Mouse (Mus musculus) right cerebral cortex, postnatal 36 days (tissue): Measurements from ENCODE around the gene Cd52.
"Not testable (repeated sequence)": the region's sequence is repeated elsewhere in the genome, so short reads cannot be mapped to it uniquely, and the experiment has no call there.

Source experiments
- DNase-seq, 2 experiments: peaks; one replicate each; pipeline ENCODE4 v3.0.0; 2022; ENCODE audit warnings: low spot score in 2 of 2, mixed read lengths in 1 of 2

Gene Cd52

DNA sequence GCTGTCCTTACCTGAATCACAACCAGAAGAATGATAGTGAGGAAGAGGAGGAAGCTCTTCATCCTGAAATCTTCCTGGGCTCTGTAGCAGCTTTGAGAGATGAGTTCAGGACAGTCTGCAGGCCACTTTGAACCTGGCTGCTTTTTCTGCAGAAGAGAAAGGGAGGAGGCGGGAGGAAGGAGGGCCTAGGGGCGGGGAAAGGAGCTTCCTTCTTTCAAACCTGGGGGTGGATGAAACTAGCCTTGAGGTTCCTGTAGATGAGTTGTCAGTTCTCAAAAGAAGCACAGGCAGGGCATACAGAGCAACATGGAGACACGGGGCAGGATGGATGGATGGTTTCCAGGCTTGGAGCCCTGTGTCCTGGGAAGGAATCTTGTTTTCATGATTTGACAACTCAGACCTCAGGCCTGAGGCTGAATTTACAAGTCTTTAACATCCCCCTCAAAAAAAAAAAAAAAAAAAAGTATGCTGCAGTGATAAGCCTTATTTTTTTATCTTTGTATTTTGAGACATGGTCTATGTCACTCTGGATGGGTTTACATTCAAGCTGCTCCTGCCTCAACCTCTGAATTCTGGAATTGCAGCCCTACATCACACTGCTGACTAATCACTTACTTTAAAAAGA is at the start of gene Cd52:
Gene Cd52 (minus strand): TSS at position 160 of the 625 bp plus-strand sequence.
- DNase-seq, result no peak

DNA sequence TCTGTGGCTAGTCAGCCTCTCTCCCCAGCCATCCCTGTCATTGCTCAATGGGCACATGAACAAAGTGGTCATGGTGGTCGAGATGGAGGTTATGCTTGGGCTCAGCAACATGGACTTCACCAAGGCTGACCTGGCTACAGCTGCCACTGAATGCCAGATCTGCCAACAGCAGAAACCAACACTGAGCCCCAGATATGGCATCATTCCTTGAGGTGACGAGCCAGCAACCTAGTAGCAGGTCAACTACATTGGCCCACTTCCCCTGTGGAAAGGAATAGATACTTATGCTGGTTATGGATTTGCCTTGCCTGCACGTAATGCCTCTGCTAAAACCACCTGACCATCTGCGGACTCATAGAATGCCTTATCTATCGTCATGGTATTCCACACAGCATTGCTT is 49.4 kb upstream of the Cd52 start:
- not testable (repeated sequence) for DNase-seq

DNA sequence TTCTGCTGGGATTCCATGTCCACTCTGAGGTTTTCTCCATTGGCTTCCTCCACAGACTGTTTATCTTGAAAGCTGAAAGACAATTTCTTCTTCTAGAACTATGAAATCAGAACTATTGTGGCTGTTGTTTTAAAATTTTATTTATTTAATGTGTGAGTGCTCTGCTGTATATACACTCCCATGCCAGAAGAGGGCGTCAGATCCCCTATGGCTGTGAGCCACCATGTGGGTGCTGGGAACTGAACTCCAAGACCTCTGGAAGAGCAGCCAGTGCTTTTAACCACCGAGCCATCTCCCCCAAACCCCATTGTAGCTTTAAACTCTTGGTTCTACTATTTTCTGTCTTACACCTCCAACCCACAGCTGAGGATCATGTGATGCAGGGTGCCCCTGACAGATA is 44.0 kb upstream of the Cd52 start:
- no peak for DNase-seq

DNA sequence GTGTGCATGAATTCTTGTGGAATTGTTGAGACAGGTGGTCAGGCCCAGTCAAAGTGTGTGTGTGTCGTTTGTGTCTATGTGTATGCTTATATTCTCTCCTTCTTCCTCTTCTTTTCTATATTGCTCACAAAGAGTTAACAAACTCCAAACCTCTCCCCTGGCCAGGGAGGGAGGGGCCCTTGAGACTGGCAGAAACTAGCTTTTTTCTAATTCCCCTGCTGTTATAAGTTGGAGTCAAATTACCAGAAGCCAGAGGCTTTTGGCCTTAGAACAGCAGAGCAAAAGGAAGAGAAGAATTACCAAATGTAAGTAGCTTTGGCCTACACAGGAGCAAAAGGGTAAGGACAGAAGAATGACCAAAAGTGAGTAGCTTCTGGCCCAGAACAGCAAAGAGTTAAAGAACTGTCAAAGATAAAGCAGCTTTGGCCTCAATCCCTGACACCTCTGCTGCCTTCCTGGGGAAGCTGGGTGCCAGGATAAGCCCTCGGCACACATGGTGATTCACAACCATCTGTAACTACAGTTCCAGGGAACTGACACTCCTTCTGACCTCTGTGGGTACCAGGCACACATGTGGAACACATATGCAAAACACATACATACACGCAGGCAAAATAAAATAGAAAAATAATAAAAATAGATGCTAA is 41.5 kb upstream of the Cd52 start:
- DNase-seq, result no peak

DNA sequence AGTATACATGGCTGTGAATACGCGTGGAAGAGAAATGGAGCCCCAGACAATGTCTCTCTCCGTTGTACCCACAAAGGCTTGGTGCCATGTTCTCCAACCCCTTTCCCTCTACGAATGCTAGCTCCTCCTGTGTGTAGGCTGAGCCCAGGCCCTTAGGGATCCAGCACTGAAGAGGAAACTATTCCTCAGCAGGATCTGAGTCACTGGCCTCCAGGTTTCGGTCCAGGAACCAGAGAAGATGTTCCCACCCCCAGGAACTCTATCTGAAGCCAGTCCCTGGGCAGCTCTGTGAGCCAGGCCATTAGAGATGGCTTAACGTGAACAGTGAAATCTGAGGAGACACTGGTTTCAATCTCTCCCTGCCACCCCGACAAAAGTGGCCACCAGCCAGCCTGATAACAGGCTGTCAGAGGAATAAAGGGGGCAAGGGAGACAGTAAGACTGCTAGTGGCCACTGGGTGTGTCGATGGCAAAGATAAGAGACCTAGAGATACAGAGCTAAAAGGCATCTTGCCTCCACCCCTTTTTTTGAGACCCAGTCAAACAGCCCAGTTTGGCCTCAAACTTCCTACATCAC is 37.7 kb upstream of the Cd52 start:
- DNase-seq, result no peak

DNA sequence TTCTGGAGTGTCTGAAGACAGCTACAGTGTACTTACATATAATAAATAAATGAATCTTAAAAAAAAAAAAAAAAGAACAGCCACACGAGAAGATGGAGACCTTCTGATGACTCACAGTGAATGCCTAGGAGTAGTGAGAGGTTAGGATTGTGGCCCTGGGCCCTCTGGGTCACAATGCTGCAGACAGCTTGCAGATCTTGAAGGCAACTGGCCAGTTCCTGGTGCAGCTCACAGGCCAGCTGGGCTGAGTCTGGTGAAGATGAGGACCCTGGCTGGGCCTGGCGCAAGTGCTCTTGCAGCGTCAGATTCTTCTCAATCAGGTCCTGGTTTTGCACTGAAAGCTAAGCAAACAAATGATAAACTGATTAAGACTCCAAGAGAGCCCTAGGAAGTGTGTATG is 37.2 kb upstream of the Cd52 start:
- DNase-seq, result no peak

DNA sequence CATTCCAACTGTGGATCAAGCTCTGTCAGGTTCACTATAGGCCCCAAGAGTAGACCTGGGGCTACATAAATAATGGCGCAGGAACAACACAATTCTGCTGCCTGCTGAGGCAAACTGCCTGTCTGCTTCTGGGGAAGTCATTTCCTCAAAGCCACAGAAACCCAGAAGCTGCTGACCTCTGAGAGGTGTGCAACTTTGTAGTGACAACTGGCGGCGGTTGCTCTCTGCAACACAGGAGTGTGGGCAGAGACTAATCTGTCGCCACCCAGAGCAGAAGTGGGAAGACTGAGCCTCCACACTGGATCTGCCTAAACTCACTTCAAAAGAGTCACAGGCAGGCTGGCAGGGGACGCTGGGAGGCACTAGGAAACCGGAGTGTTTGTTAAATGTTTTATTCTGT is 34.6 kb upstream of the Cd52 start:
- DNase-seq, result no peak

DNA sequence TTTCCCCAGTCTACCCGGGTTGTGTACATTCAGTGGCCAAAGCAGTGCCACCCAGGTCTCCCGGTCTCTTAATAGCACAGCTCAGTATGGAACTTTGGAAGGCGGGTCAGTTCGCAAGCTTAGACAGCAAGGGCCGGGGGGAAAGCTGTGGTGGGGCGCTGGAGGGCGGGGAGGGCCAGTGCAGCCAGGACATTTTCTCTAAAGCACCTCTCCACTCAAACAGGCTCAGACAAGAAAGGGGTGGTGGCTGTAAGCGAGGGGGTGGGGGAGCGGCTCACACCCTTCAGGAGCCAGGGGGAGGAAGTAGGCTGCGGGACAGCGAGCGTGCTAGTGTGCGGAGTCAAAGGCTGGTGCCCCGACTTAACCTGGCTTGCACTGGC is 34.1 kb upstream of the Cd52 start:
- DNase-seq, result no peak

DNA sequence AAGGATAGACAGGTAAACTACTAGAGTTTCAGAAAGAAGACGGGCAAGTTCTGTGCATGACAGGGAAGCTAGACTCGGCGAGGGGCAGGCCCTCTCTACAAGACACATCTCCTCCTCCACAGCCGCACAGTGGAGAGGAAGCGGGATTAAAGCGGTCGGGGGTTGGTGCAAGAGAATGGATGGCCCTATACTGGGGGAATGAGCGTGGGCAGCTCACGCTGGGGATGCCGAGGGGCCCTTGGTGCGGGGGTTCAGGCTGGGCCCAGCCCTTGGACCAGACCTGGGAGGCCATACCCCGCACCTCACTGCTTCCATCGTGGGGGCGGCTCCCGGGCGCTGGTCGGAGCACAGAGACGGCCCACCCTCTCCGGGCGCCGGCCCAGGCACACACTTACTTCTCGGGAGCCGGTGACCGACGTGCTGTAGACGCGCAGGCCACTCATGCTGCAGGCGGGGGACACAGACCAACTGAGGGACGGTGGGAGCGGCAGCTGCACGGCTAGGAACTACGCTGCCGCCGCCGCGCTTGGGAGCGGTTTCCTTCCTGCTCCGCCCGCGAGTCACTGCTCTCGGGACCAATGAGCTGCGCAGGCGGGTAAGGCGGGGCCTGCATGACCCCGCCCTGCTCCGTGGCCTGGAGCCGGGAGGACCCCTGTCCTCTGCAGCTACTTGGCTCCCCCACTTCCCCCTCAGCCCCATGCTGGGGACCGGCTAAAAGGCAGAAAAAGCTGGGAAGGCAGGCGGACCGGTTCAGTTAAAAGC is 33.5 kb upstream of the Cd52 start, which contains the start of gene Sh3bgrl3:
Gene Sh3bgrl3 (minus strand): TSS at position 569 of the 762 bp plus-strand sequence.
- DNase-seq, result peak; percentile 86 to 89

DNA sequence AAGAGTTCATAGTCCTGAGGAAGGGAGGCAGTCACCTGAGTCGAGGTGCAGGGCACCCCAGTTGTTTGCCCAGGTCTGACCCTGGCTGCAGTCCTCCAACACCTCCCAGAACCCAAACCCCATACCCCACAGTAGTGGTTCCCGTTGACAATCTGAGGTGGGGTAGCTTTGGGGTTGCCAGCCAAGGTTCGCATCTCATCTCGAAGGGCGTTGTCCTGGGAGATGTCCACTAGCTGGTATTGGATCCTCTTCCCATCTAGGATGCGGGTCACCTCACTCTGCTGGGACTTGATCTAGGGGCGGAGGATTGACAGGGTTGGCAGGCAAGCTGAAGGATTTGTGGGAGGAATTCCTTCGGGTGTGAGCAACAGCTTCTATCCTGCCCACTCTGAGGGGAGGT is 32.9 kb upstream of the Cd52 start:
- no peak for DNase-seq

DNA sequence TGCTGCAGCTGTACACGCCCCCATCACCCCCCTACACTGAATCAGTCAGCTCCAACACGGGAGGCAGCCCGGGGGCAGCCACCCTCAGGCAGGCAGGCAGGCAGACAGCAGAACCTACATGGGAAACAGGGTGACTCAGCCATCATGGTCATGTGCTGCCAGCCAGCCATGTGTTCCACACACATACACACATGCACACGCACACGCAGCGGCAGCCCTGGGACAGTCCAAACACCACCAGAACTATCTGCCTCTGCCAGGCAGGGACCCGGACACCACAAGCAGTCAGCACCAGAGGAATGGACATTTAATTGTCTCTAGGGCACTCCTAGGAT is 32.2 kb upstream of the Cd52 start:
- DNase-seq, result peak; percentile 74 to 80

DNA sequence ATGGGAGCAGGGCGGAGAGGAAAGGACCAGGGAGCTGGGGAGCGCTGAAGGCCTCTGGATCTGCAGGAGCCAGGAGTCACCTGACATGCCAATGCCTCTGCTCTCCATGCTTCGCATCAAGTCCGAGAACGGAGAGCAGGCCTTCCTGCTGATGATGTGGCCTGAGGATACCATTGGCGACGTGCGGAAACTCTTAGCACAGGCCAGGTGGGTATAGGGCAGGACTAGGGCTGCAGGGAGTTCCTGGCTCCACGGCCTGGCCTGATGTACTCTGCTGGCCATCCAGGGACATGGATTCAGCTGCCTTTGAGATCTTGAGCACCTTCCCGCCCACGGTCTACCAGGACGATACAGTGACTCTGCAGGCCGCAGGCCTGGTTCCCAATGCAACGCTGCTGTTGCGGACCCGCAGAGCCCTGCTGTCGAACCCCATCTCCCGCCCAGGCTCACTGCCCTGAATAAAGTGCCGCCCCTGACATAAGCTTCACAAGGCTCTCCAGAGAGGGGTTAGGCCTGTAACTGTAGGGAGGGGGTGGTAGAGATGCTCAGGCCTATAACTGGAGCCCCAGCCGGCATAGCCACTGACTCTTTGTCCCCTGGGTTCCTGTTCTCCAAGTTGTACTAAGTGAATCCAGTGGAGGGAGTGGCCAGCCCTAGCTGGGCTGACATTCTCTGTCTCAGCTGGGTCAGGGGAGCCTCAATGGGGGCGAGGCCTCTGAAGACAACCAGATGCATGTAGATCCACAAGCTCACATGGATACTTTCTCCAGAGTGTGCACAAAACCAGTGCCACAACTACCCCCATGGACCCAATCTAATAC is 31.6 kb upstream of the Cd52 start:
- no peak for DNase-seq

DNA sequence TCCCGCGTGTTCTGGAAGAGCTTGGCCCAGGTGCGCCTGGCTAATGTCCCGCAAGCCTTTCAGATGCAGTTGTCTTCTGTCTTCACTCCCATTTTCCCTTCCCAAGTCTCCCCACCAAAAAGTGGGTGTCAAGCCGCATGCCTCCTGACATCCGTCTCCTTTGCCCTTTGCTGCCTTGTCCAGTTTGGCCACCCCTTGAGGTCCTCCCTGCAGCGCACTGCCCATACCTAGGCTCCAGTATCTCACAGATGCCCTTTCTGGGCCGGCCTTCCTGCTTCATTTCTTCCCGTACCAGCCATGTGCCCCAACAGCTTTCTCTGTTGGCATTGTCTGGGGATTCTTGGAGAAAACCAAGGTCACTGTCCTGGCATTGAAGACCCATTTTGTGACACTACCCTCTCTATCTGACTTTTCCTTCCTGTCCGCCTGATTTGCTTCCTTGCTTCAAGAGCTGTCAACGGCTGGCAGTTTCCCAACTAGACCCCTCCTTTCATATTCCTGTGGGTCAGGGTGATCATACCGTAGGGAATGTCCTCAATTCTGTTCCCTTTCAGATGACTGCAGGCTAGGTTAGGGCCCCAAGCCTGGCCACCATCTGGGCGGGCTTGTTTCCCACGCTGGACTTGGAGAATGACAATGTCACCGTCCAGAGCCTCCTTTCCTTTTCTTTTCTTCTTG is 30.6 kb upstream of the Cd52 start:
- no peak for DNase-seq

DNA sequence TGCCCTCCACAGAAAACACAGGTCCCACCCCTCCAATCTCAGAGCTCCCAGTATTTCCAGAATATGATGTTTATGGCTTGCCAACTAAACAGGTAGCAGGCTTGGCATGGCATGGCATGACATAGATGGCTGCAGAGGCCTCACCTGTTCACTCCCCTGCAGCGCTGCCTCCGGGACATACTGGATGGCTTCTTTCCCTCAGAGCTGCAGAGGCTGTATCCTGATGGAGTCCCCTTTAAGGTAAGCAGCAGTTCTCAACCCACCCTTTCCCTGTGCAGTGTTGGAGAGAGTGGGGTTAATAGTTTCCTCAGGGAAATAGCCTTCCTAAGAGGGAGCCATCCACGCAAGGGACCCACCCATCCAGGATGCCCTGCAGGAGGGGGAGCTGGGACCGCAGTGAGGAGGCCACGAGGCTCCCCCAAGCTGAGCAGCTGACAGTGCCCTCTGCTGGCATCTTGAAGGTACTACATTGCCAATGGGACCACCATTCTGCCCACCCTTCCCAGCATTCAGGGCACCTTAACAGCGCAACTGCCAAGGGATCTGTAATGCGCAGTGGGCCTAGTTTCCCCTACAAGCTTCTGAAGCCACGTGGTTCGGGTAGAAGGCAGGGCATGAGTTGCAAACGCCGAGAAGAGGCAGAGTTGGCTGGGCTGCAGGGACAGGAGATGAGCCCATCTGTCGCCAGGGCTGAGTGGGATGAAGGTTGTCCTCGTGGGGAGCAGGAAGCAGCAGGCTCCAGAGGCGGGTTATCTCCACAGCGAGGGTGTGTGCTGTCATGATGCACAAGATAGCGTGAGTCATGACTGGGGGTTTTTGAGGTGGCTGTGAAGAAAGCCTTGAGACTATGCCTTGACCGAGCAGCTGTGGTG is 29.0 kb upstream of the Cd52 start:
- peak; percentile 86 to 91 for DNase-seq

DNA sequence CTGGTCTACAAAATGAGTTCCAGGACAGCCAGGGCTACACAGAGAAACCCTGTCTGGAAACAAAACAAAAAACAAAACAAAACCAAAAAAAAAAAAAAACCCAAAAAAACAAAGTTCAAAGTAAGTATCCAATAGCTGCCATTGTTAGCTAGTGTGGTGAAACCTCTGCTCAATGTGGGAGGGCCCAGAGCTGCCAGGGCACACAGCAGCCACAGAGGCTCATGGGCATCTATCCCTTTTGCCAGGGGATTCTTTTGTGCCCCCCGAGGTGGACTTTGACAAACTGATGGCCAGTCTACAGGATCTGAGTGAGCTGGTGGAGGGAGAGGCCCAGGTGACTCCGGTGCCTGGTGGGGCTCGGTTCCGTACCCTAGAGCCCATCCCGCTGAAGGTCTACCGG is 28.3 kb upstream of the Cd52 start:
- DNase-seq, result no peak

DNA sequence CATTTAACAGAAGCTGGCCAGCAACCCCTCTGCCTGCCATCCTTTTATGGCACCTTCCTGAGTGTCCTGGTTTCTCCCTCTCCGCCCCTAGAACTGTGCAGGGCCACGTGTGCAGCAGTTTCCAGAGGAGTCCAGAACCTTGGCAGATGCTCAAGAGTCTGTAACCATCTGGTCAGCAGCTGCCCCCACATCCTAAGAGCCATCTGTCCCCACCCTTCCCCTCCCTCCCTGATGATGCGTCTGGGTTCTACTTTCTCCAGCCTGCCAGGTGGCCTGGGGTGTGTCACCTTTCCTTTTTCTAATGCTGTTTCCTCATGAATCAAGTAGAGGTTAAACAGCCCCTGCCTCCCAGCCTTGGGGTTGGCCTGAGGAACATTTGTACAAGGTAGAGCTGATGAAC is 27.4 kb upstream of the Cd52 start:
- no peak for DNase-seq

DNA sequence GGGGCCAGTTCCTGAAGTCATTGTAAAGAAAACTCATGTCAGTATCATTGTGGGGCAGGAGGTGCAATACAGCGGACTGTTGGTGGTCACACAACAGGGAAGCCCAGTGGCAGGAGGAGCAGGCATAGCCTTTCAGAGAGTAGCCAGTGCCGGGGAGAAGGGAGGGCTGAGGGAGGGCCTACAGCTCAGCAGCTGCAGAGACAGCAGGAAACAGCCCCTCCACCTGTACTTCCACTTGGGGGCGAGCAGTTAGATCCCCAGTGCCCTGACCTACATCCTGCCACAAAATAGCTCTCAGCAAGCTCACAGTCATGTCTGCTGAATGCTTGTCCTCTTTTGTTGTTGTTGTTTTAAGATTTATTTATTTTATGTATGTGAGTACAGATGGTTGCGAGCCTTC is 26.7 kb upstream of the Cd52 start:
- DNase-seq, result no peak

DNA sequence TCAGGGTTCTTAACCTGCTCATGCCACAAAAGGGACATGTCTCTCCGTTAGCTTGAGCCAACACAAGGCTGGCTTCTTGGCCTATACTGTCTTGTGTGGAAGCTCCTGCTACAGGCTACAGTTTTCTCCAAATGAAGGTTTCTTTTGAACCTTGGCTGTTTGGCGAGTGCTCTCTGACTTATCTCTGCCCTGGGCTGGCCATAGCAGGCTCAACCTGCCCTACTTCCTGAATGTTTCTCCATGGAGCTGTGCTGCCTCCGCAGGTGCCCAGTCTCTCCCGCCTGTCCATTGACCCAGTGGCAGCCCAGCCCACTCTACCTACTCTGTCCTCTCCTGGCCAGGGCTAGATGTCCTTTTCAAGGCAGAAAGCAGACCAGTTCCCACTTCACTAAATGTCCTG is 26.0 kb upstream of the Cd52 start:
- DNase-seq, result no peak

DNA sequence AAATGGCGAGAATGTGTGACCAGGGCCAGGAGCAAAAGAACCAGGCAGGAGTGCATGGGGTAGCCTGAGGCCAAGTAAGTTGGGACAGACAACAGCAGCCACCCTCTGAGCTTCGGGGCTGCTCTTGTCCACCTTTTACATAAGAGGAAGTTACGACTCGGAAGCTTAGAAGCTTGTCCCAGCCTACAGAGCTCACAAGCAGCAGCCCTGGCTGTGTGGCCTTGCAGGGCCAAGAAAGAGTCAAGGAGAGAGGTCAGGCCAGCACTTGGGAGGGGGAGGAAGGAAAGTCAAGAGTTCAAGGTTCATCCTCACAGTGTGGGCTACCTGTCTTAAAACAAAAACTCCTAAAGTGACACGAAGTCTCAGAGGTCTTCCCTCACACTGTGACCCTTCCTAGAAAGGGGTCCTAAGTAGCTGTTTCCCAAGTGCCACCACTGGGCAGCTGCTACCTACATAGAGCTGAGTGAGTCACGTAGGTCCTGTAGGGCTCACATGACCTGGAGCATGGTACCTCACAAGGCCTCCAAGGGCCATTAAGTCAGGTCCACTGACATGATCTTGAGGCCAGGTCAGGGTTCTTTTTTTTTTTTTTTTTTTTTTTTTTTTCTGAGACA is 25.4 kb upstream of the Cd52 start:
- no peak for DNase-seq

DNA sequence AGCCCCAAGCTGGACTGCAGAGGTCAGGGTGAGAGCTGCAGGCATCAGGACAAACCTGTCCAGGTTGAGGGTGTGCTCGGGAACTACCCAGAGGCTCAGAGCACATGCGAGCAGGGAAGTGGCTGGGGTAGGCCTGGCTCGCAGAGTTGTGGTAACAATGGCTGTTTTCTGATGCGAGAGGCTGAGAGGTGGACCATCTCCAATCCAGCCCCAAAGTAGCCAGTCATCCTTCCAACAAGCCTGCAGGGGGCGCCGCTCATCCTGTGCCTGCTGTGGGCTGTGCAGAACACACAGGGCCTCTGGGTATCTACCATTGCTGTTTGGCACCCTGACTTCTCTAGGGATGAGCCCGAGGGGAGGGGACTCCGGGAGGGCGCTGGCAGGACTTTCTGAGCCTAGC is 24.8 kb upstream of the Cd52 start:
- DNase-seq, result no peak
